Mouse (Mus musculus) urinary bladder, postnatal 14 days (tissue): Measurements from ENCODE around the gene 2610528J11Rik.
"Not testable (repeated sequence)": the region's sequence is repeated elsewhere in the genome, so short reads cannot be mapped to it uniquely, and the experiment has no call there.

Experiments
- DNase-seq: peaks from one replicate; pipeline ENCODE4 v3.0.0; 2021; ENCODE audit warnings: low spot score

The 2610528J11Rik gene

DNA sequence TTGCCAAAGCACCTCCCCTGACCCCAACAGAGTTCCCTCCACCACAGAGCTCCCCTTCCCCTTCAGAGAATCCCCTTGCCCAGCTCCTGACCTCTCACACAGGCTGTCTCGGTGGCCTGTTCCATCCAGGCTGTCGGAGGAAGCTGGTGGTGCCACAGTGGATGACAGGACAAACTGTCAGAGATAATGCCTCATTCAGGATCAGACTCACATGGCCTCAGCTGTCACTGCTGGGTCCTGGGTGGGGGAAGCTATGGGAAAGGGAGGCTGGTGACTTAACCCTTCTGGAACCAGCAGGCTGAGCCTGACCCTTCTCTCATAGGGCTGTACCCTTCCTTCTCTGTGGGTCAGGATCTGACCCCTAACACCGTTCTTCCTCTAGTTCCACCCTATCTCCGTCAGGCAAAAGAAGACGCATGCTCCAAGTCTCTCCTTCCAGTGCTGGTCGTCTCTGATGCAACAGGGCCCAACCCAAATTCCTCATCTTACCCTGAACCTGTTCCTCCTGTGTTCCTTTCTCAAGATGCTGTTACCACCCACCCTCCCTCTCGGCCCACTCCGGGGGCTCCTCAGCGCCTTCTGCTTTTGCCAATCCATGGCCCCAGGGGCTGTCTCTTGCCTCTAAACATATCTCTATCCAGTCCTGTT is 15.8 kb downstream of the 2610528J11Rik start:
- DNase-seq = peak; percentile 27

DNA sequence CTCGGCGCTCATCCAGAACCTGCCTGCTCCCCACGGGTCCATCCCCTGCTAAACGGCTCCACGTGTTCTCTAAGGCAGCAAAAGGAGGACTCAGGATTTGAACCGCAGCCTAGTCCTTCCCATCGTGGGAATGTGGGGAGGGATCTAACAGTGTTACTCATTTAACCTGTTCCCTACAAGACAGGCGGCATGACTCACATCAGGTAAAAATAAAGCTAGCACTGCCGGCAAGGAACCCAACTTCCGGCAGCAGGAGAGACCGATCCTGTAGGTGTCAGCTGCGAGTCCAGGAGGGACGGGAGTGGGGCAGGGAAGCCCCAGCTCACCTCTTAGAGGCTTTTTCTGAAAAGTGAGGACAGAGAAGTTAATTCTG is 16.3 kb downstream of the 2610528J11Rik start:
- DNase-seq = peak; percentile 71

DNA sequence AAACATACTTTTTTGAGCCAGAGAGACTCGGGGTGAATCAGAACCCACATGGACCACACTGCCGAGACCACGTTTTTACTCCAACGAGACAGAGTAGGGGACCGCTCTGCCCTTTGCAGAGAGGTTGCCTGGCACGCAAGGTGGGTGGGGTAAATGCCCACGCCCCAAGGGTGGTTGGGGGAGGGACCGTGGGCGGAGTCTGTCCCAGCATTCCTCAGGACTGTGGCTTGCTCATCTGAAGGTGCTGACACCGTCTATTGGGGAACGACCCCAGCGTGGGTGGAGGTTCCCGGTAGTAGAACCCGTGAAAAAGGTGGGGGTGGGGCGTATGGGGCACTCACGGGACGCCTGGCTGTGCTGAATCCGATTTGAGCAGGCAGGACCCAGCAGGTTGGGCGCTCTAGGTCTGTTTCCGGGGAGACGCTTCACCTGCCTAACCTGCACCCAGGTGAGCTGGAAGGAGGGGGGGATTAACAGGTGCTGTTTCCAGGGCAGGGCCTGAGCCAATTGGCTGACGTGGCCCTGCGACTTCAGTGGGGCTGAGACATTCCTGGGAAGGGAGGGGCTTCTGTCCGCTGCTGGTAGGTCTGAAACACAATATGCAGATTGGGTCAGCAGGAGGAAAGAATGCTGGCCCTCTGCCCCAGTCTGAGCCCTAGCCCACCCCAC is 16.9 kb downstream of the 2610528J11Rik start, which contains the start of gene Tmem125:
Gene Tmem125 (minus strand): TSS at position 453 of the 669 bp plus-strand sequence.
- DNase-seq = peak; percentile 83

DNA sequence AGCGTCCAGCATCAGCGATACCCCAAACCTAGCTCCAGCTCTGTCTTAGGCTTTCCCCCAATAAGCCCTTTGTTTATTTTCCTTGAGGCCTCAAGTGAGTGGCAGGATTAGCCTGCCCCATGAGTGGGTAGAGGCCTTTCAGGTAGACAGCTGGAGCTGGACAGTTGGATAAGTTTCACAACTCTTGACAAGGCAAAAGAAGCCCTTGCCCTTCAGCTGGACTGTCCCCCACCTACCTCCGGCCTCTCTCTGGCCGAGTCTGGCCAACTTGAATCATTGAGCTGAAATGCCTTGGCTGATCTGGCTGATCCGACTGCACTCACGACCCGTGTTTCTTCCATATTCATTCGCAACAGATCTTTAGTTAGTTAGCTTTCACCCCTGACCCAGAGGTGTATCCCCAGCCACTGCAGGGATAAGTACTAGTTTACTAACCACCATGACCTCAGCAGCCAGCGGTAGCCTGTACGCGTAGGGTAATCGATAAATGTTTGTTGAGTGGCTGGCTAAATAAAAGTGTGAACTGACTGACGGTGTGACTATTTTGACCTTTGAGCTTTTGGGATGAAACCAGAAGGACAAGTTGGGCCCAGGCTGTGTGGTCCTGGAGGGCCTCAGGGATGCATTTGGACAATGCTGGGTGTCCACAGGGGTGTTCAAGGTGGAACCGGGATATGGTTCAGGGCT is 17.8 kb downstream of the 2610528J11Rik start:
- DNase-seq = no peak

- DNase-seq = peak; percentile 67
Observed at GRCm38 (mm10) chr4:118547424-118548129, 20.8 kb downstream of the 2610528J11Rik start.

- not testable (repeated sequence) for DNase-seq
Observed at GRCm38 (mm10) chr4:118548130-118548480, 21.3 kb downstream of the 2610528J11Rik start.

DNA sequence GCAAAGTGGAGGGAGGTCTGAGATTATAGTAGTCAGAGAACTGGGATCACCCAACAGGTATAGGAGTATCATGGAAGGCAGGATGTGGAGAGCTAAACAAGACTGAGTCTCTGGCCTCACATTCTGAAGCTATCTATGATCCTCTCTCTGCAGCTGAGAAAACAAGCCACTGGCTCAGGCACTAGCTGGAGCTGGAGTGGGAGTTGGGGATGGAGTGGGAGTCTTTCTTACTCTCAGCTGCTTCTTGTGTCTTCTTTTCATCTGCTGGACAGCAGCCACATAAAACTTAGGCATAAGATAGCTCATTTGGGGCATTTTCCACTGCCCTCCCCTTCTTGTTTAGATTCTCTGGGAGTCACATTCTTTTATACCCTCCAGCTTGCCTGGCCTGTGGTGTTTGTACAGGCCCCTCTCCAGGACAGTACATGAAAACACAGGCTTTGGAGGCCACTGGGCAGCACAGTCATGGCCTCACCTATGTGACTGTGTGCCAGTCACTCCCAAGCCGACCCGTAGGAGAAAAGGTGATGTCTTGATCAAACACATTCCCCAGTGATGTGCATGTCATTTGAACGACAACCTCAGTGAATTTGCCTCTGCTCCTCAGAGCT is 26.3 kb downstream of the 2610528J11Rik start:
- DNase-seq = no peak

DNA sequence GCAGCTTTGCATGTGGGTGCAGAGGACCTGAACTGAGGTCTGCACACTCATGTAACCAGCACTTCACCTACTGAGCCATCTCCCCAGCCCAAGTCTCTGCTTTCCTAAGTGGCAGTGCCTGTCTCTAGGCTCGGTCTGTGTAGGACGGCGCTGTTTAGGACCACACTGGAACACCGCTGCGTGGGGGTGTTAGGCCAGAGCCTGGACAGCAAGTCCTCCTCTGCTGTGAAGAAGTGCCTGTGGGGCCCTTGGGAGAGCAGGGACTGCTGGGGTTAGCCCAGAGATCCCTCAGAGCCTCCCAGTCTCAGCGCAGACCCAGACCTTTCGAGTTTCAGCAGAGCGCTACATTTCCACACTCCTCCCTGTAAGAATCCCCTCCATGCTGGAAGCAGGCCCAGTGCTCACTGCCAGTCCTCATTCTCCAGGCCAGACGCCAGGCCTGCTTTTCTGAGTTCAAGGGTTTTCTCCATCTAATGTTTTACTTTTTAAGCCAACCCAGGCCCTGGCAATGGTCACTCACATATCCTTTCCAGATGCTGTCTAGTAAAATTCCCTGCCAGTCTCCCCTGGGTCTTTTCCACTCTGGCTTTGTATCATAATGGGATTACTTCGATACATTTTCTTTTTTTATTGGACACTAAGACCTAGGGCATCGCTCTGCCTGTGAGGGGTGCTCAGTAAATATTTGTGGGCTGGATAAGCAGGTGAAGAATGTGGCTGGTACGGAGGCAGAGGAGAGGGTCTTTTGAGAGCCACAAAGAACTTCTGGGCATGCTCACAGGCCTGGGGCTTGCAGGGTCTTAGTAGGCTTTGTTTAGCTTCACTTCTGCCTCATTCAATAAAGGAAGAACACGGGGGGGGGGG is 37.5 kb downstream of the 2610528J11Rik start:
- peak; percentile 25 for DNase-seq

DNA sequence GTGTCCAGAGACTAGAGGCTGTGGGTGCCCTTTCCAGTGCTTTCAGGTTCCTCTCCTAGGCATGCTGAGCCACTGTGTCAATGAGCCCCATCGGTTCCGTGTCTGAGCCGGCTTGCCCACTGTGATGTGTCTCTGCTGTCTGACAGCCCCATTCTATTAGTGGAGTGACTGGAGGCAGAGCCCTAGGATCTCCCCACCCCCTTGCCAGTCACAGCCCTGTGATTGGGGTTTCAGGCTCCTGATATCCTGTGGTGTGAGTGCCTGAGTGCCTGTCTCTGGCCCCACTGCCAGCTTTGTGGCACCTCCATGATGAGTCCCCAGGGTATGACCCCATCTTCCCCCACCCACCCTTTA is 38.1 kb downstream of the 2610528J11Rik start:
- no peak for DNase-seq

- DNase-seq = peak; percentile 60
Observed at GRCm38 (mm10) chr4:118566161-118566676, 39.4 kb downstream of the 2610528J11Rik start.

GRCm38 (mm10) chr4:118568709-118569108 is 41.9 kb downstream of the 2610528J11Rik start:
- DNase-seq = no peak

DNA sequence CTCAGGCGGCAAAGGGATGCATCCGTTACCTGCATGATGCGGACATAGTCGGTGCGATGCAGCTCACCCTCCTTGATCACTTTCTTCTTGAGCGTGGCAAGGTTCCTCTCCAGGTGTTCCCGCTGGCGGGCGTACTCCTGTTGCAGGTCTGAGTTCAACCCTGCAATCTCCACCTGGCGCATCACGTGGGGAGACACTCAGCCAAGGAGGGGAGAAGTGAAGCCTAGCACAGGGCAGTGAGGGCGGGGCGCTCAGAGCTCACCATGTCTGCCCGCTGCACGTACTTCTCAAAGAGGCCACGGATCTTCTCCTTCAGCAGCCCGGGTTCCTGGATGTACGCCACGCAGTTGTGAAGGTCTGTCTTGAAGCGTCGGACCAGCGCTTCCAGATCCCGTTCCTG is 42.5 kb downstream of the 2610528J11Rik start:
- DNase-seq = no peak

DNA sequence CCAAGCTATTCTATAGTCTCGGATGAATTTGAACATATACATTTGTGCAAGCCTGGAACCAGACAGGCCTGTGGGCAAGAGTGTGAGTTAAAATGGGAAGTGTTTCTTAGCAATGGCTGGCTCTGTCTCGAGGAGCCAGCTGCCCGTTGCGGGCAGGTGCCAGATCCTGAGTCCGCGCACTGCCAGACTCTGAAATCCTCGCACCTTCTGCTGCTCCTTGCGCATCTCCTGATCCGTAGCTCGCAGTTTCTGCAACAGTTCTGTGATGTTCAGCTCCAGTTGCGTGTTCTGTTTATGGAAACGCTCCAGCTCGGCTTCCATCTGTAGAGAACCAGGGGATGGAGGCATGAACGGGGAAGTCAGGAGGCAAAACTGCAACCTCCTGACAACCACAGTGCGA is 44.6 kb downstream of the 2610528J11Rik start:
- no peak for DNase-seq

- peak; percentile 88 for DNase-seq
Observed at GRCm38 (mm10) chr4:118576097-118576496, 49.3 kb downstream of the 2610528J11Rik start.

- peak; percentile 44 for DNase-seq
Observed at GRCm38 (mm10) chr4:118579313-118579712, 52.5 kb downstream of the 2610528J11Rik start.
